Mouse (Mus musculus): ENCODE measurements around the gene Opalin. TPM values are rescaled to one million over a fixed set of nuclear protein-coding genes. Genes with fewer than 3 reads are reported as not detected.

The Opalin gene
- polyA plus RNA-seq, 1 experiment from 2014 or later: not detected

GRCm38 (mm10) chr19:41107530-41107929, 30.6 kb upstream of the Opalin start:
- no peak overlapping the region for H3K27ac ChIP-seq (replicated peaks)
- no peak overlapping the region for H3K9ac ChIP-seq
- ATAC-seq (ENCODE audit: insufficient number of reproducible peaks, low FRiP score, low TSS enrichment, low read depth): no peak
- 38% methylated on average over 8 of the region's 8 CpGs for WGBS
- 0 out of 2 replicates have a peak, but pooled peaks cover 14% of the 10 kb centered on the region for H3K4me1 ChIP-seq
- no peaks in the 10 kb centered on the region for H3K36me3 ChIP-seq
- H3K4me3 ChIP-seq (replicated peaks): no peak overlapping the region
- H3K27me3 ChIP-seq: peaks cover 5% of the 10 kb centered on the region; the same call in 1 of the 2 replicates
- H3K4me2 ChIP-seq (replicated peaks): no peak overlapping the region
- no peaks in the 10 kb centered on the region for H3K9me3 ChIP-seq (replicated peaks)

- 30% methylated on average over 8 of the region's 8 CpGs for WGBS
- 0 out of 2 replicates have a peak, but pooled peaks cover 14% of the 10 kb centered on the region for H3K4me1 ChIP-seq
- H3K9ac ChIP-seq: no peak overlapping the region
- no peaks in the 10 kb centered on the region for H3K36me3 ChIP-seq
- ATAC-seq (ENCODE audit: insufficient number of reproducible peaks, low FRiP score, low TSS enrichment, low read depth): no peak
- no peaks in the 10 kb centered on the region for H3K27me3 ChIP-seq
- no peak overlapping the region for H3K4me3 ChIP-seq (replicated peaks)
- H3K27ac ChIP-seq (replicated peaks): no peak overlapping the region
- no peaks in the 10 kb centered on the region for H3K9me3 ChIP-seq (replicated peaks)
- no peak overlapping the region for H3K4me2 ChIP-seq (replicated peaks)
Measured at GRCm38 (mm10) chr19:41104922-41105321, 28.0 kb upstream of the Opalin start.

- Histone ChIP-seq H3K9me3 (replicated peaks) (no peaks in the 10 kb centered on the region), H3K4me2 (replicated peaks) (no peak overlapping the region), H3K4me1 (no peaks in the 10 kb centered on the region), H3K27ac (replicated peaks) (no peak overlapping the region), H3K4me3 (replicated peaks) (no peak overlapping the region), H3K27me3 (no peaks in the 10 kb centered on the region), H3K36me3 (no peaks in the 10 kb centered on the region), H3K9ac (no peak overlapping the region)
- ATAC-seq (ENCODE audit: insufficient number of reproducible peaks, low FRiP score, low TSS enrichment, low read depth): peak; percentile 61; the same call in 1 of the 2 replicates
- WGBS: 66% methylated on average over 8 of the region's 8 CpGs
Measured at GRCm38 (mm10) chr19:41101390-41101789, 24.5 kb upstream of the Opalin start.

GRCm38 (mm10) chr19:41100863-41101262, 23.9 kb upstream of the Opalin start:
- Histone ChIP-seq H3K4me1 (no peaks in the 10 kb centered on the region), H3K36me3 (no peaks in the 10 kb centered on the region), H3K9me3 (replicated peaks) (no peaks in the 10 kb centered on the region), H3K4me3 (replicated peaks) (no peak overlapping the region), H3K27ac (replicated peaks) (no peak overlapping the region), H3K4me2 (replicated peaks) (no peak overlapping the region), H3K9ac (no peak overlapping the region), H3K27me3 (no peaks in the 10 kb centered on the region)
- no peak for ATAC-seq (ENCODE audit: insufficient number of reproducible peaks, low FRiP score, low TSS enrichment, low read depth)
- 82% methylated on average over 7 of the region's 7 CpGs for WGBS

GRCm38 (mm10) chr19:41097038-41097437, 20.1 kb upstream of the Opalin start:
- Histone ChIP-seq H3K36me3 (no peaks in the 10 kb centered on the region), H3K9me3 (replicated peaks) (no peaks in the 10 kb centered on the region), H3K27me3 (no peaks in the 10 kb centered on the region), H3K9ac (no peak overlapping the region), H3K4me3 (replicated peaks) (no peak overlapping the region), H3K27ac (replicated peaks) (no peak overlapping the region), H3K4me2 (replicated peaks) (no peak overlapping the region), H3K4me1 (no peaks in the 10 kb centered on the region)
- 53% methylated on average over 4 of the region's 4 CpGs for WGBS
- ATAC-seq (ENCODE audit: insufficient number of reproducible peaks, low FRiP score, low TSS enrichment, low read depth): no peak

- no peak overlapping the region for H3K4me3 ChIP-seq (replicated peaks)
- H3K9me3 ChIP-seq (replicated peaks): no peaks in the 10 kb centered on the region
- no peaks in the 10 kb centered on the region for H3K4me1 ChIP-seq
- H3K27me3 ChIP-seq: peaks cover 25% of the 10 kb centered on the region
- WGBS: 57% methylated on average over 2 of the region's 2 CpGs
- H3K27ac ChIP-seq (replicated peaks): no peak overlapping the region
- ATAC-seq (ENCODE audit: insufficient number of reproducible peaks, low FRiP score, low TSS enrichment, low read depth): no peak
- no peak overlapping the region for H3K9ac ChIP-seq
- no peak overlapping the region for H3K4me2 ChIP-seq (replicated peaks)
- H3K36me3 ChIP-seq: no peaks in the 10 kb centered on the region
Measured at GRCm38 (mm10) chr19:41091901-41092300, 15.0 kb upstream of the Opalin start.

GRCm38 (mm10) chr19:41089833-41090232, 12.9 kb upstream of the Opalin start:
- Histone ChIP-seq H3K36me3 (no peaks in the 10 kb centered on the region), H3K27ac (replicated peaks) (no peak overlapping the region)

GRCm38 (mm10) chr19:41088491-41088890, 11.6 kb upstream of the Opalin start:
- H3K4me3 ChIP-seq (replicated peaks): no peak overlapping the region
- no peak overlapping the region for H3K9ac ChIP-seq
- no peak for ATAC-seq (ENCODE audit: insufficient number of reproducible peaks, low FRiP score, low TSS enrichment, low read depth)
- no peaks in the 10 kb centered on the region for H3K4me1 ChIP-seq
- H3K4me2 ChIP-seq (replicated peaks): no peak overlapping the region
- peaks cover 25% of the 10 kb centered on the region for H3K27me3 ChIP-seq
- H3K36me3 ChIP-seq: no peaks in the 10 kb centered on the region
- H3K27ac ChIP-seq (replicated peaks): no peak overlapping the region
- H3K9me3 ChIP-seq (replicated peaks): no peaks in the 10 kb centered on the region
- WGBS: 35% methylated on average over 18 of the region's 18 CpGs

More at GRCm38 (mm10) chr19:41089833-41090232, 12.9 kb upstream of the Opalin start:
- Histone ChIP-seq H3K4me2 (replicated peaks) (no peak overlapping the region), H3K9ac (no peak overlapping the region), H3K9me3 (replicated peaks) (no peaks in the 10 kb centered on the region), H3K27me3 (peaks cover 25% of the 10 kb centered on the region), H3K4me3 (replicated peaks) (no peak overlapping the region), H3K4me1 (no peaks in the 10 kb centered on the region)
- no peak for ATAC-seq (ENCODE audit: insufficient number of reproducible peaks, low FRiP score, low TSS enrichment, low read depth)
- WGBS: 11% methylated on average over 5 of the region's 5 CpGs

GRCm38 (mm10) chr19:41087901-41088300, 11.0 kb upstream of the Opalin start:
- no peak for ATAC-seq (ENCODE audit: insufficient number of reproducible peaks, low FRiP score, low TSS enrichment, low read depth)
- 40% methylated on average over 4 of the region's 4 CpGs for WGBS
- no peak overlapping the region for H3K27ac ChIP-seq (replicated peaks)
- H3K4me2 ChIP-seq (replicated peaks): no peak overlapping the region
- H3K4me3 ChIP-seq (replicated peaks): no peak overlapping the region
- no peaks in the 10 kb centered on the region for H3K9me3 ChIP-seq (replicated peaks)
- H3K9ac ChIP-seq: no peak overlapping the region
- peaks cover 25% of the 10 kb centered on the region for H3K27me3 ChIP-seq
- H3K4me1 ChIP-seq: no peaks in the 10 kb centered on the region
- H3K36me3 ChIP-seq: no peaks in the 10 kb centered on the region

GRCm38 (mm10) chr19:41086700-41087099, 9.8 kb upstream of the Opalin start:
- no peak for ATAC-seq (ENCODE audit: insufficient number of reproducible peaks, low FRiP score, low TSS enrichment, low read depth)
- 5% methylated on average over 2 of the region's 2 CpGs for WGBS
- no peak overlapping the region for H3K4me3 ChIP-seq (replicated peaks)

GRCm38 (mm10) chr19:41086289-41086688, 9.4 kb upstream of the Opalin start:
- Histone ChIP-seq H3K4me1 (0 out of 2 replicates have a peak, but pooled peaks cover 3% of the 10 kb centered on the region), H3K4me2 (replicated peaks) (no peak overlapping the region), H3K9me3 (replicated peaks) (no peaks in the 10 kb centered on the region), H3K4me3 (replicated peaks) (no peak overlapping the region), H3K27me3 (peaks cover 25% of the 10 kb centered on the region), H3K27ac (replicated peaks) (no peak overlapping the region), H3K36me3 (no peaks in the 10 kb centered on the region), H3K9ac (no peak overlapping the region)
- ATAC-seq (ENCODE audit: insufficient number of reproducible peaks, low FRiP score, low TSS enrichment, low read depth): no peak
- 82% methylated on average over 6 of the region's 6 CpGs for WGBS

More at GRCm38 (mm10) chr19:41086700-41087099, 9.8 kb upstream of the Opalin start:
- Histone ChIP-seq H3K36me3 (no peaks in the 10 kb centered on the region), H3K4me2 (replicated peaks) (no peak overlapping the region), H3K9me3 (replicated peaks) (no peaks in the 10 kb centered on the region), H3K27me3 (peaks cover 25% of the 10 kb centered on the region), H3K9ac (no peak overlapping the region), H3K4me1 (no peaks in the 10 kb centered on the region), H3K27ac (replicated peaks) (no peak overlapping the region)

- Histone ChIP-seq H3K9me3 (replicated peaks) (no peaks in the 10 kb centered on the region), H3K9ac (no peak overlapping the region), H3K4me1 (0 out of 2 replicates have a peak, but pooled peaks cover 3% of the 10 kb centered on the region), H3K36me3 (no peaks in the 10 kb centered on the region), H3K27ac (replicated peaks) (no peak overlapping the region), H3K27me3 (peaks cover 15% of the 10 kb centered on the region), H3K4me3 (replicated peaks) (no peak overlapping the region), H3K4me2 (replicated peaks) (no peak overlapping the region)
- no peak for ATAC-seq (ENCODE audit: insufficient number of reproducible peaks, low FRiP score, low TSS enrichment, low read depth)
- WGBS: 90% methylated on average over 14 of the region's 14 CpGs
Measured at GRCm38 (mm10) chr19:41083646-41084045, 6.7 kb upstream of the Opalin start.

Measured in embryonic facial prominence, embryonic 15.5 days (tissue).